Mouse (Mus musculus): Measurements from ENCODE around the gene Smarcc1.

DNA sequence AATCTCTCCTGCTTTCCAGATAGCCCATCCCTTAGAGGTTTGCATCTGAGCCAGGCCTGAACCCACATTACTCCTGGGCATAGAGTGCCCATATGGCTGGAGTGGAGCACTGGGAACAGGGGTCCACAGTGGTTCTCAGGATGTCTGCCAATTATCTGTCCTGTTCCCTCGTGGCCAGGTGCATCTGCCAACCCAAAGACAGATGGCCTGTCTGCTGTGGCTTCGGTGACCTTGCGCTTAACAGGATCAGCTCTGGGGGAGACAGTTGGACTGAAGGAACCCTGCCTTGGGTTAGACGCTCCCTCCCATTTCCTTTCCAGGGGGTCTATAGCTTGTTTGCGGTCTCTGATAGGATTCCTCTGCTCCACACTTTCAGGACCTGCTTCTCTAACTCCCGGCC lies 141.1 kb downstream of the Smarcc1 start:
- TF ChIP-seq POLR2A (IDR thresholded peaks at IDR 0.05; ENCODE audit: low read depth, low read length) (no peak), ZNF384 (IDR thresholded peaks at IDR 0.05; ENCODE audit: low read depth, low read length) (no peak), ZMIZ1 (IDR thresholded peaks at IDR 0.05; ENCODE audit: low read depth, low read length) (no peak), HCFC1 (IDR thresholded peaks at IDR 0.05; ENCODE audit: low read depth, low read length) (no peak), SIN3A (IDR thresholded peaks at IDR 0.05; ENCODE audit: low read length) (no peak), NELFE (IDR thresholded peaks at IDR 0.05; ENCODE audit: low read depth, low read length) (no peak), USF1 (IDR thresholded peaks at IDR 0.05; ENCODE audit: low read depth, low read length) (no peak), POLR2AphosphoS2 (IDR thresholded peaks at IDR 0.05; ENCODE audit: low read depth, low read length) (no peak), RAD21 (IDR thresholded peaks at IDR 0.05; ENCODE audit: low read depth, low read length) (no peak), CTCF (conservative IDR thresholded peaks at IDR 0.05 in 1 of 2, IDR thresholded peaks at IDR 0.05 in 1 of 2; ENCODE audit: low read depth in 2 of 2, low read length in 2 of 2) (no peak), TCF12 (IDR thresholded peaks at IDR 0.05; ENCODE audit: low read depth, low read length) (no peak), MAZ (IDR thresholded peaks at IDR 0.05; ENCODE audit: low read depth, low read length) (no peak), EP300 (IDR thresholded peaks at IDR 0.05; ENCODE audit: low read length) (no peak), BHLHE40 (IDR thresholded peaks at IDR 0.05; ENCODE audit: low read depth, low read length) (no peak)
